Mouse (Mus musculus): ENCODE results near the gene Gm49398.

Gm49398 gene

DNA sequence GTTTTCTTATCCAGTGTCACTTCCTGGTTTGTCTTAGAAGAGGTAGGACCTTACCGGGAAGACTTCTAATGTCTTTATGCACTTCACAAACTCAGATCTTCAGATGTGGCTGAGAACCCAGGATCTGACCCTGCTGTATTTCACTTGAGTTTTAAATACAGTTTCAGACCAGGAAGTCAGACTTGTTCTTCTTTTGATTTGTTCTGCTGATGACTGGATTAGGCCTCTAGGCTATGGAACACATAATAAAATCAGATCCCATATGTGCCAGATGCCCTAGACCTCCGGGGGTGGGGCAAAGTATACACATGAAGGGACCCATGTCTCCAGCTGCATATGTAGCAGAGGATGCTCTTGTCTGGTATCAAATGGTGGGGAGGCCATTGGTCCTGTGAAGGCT lies at the start of gene Gm49398:
Gene Gm49398 (minus strand): TSS at position 101 of the 400 bp plus-strand sequence.
- no peak for ATAC-seq (ENCODE audit: insufficient number of reproducible peaks, low FRiP score, low TSS enrichment)

DNA sequence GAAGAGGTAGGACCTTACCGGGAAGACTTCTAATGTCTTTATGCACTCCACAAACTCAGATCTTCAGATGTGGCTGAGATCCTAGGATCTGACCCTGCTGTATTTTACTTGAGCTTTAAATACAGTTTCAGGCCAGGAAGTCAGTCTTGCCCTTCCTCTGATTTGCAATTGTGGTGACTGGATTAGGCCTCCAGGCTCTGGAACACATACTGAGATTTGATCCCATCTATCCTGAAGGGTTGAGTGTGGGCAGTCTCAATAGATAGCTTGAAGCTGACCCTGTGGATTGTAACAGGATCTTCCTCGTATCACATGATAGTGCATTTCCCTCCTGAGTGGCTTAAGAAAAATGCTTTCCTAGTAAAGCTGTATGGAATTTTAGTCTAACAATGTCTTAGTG lies 33.4 kb downstream of the Gm49398 start, which contains the start of gene Cts8:
Gene Cts8 (minus strand): TSS at position 101 of the 400 bp plus-strand sequence.
- no peak for ATAC-seq (ENCODE audit: insufficient number of reproducible peaks, low FRiP score, low TSS enrichment)

GRCm38 (mm10) chr13:61241076-61241947 lies 47.3 kb downstream of the Gm49398 start:
- no peak for ATAC-seq (ENCODE audit: insufficient number of reproducible peaks, low FRiP score, low TSS enrichment)

GRCm38 (mm10) chr13:61203310-61203709 lies 85.3 kb downstream of the Gm49398 start, which contains the start of gene Cts6:
TSS of gene Cts6 (minus strand) at chr13:61203410.
- no peak for ATAC-seq (ENCODE audit: insufficient number of reproducible peaks, low FRiP score, low TSS enrichment)

Measured in cerebellum, adult (tissue).